Mouse (Mus musculus) heart, postnatal 0 days (tissue): ENCODE data around the gene Gps1. TPM values are rescaled to one million over a fixed set of nuclear protein-coding genes. Genes with fewer than 3 reads are reported as not detected.

ENCODE experiments used
- ATAC-seq: fragments of 200-750 bp; cut with Nextera tagmentation; 2 replicates; pipeline ENCODE4 v1.8.0; 2017; ENCODE audit warnings: low read depth, moderate number of reproducible peaks, moderate library complexity; ENCODE audit not compliant: insufficient read depth
- DNase-seq: peaks from one replicate; pipeline ENCODE4 v3.0.0-alpha.2; 2016; ENCODE audit warnings: low spot score
- H3K27ac ChIP-seq: fragments of 300-500 bp; sonication (generic); 2 replicates; pipeline ENCODE4 v1.5.1; 2014; ENCODE audit warnings: low read depth, mild to moderate bottlenecking
- H3K27me3 ChIP-seq: fragments of 300-500 bp; sonication (generic); 2 replicates; pipeline ENCODE4 v1.6.1; 2014; ENCODE audit warnings: low read length, mixed read lengths; ENCODE audit not compliant: control insufficient read depth, insufficient read depth
- H3K36me3 ChIP-seq: fragments of 300-500 bp; sonication (generic); replicated peaks from 2 replicates; pipeline ENCODE4 v1.6.1; 2014; ENCODE audit warnings: low read length, mixed read lengths; ENCODE audit not compliant: control insufficient read depth, insufficient read depth
- H3K4me1 ChIP-seq: fragments of 300-500 bp; sonication (generic); 2 replicates; pipeline ENCODE4 v1.6.1; 2014; ENCODE audit warnings: antibody characterized with exemption; ENCODE audit not compliant: control insufficient read depth, insufficient read depth
- H3K4me2 ChIP-seq: fragments of 300-500 bp; sonication (generic); 2 replicates; pipeline ENCODE4 v1.6.1; 2014; ENCODE audit warnings: low read depth, mild to moderate bottlenecking, low read length, moderate library complexity
- H3K4me3 ChIP-seq: fragments of 300-500 bp; sonication (generic); 2 replicates; pipeline ENCODE4 v1.5.1; 2014; ENCODE audit warnings: low read depth, low read length
- H3K9ac ChIP-seq: fragments of 300-500 bp; sonication (generic); replicated peaks from 2 replicates; pipeline ENCODE4 v1.6.1; 2014; ENCODE audit warnings: low read depth, low read length, mixed read lengths
- H3K9me3 ChIP-seq: fragments of 300-500 bp; sonication (generic); replicated peaks from 2 replicates; pipeline ENCODE4 v1.6.1; 2016; ENCODE audit warnings: low read length; ENCODE audit not compliant: control insufficient read depth
- CTCF ChIP-seq: IDR thresholded peaks from 2 replicates; pipeline ENCODE4 v1.5.1; 2016; ENCODE audit warnings: antibody characterized with exemption, control low read depth, low read depth
- EP300 ChIP-seq: IDR thresholded peaks from 2 replicates; pipeline ENCODE4 v1.6.1; 2016; ENCODE audit warnings: antibody characterized with exemption, low read depth
- WGBS: fragments of 180-500 bp; shearing (Covaris S2); extraction: QIAGEN DNeasy Blood & Tissue Kit; methylation state at CpG from one replicate; pipeline ENCODE4 v1.1.7; 2014; 5-methylcytosine and 5-hydroxymethylcytosine counted together
- polyA plus RNA-seq: library from polyadenylated mRNA; unstranded; fragments of >200 nt; fragmentation: Nextera tagmentation; extraction: Ambion mirVana; gene quantifications from 2 replicates; pipeline ENCODE4 v1.2.1, GENCODE M21; 2015
- total RNA-seq: library from RNA; depleted of rRNA; stranded (reverse); fragments of >200 nt; gene quantifications from 2 replicates; pipeline ENCODE4 v1.2.3, GENCODE M21; 2014; ENCODE audit warnings: low replicate concordance

Gps1 gene
- total and polyA plus RNA-seq, 2 experiments from 2014 or later = 94.2 to 125 TPM

DNA sequence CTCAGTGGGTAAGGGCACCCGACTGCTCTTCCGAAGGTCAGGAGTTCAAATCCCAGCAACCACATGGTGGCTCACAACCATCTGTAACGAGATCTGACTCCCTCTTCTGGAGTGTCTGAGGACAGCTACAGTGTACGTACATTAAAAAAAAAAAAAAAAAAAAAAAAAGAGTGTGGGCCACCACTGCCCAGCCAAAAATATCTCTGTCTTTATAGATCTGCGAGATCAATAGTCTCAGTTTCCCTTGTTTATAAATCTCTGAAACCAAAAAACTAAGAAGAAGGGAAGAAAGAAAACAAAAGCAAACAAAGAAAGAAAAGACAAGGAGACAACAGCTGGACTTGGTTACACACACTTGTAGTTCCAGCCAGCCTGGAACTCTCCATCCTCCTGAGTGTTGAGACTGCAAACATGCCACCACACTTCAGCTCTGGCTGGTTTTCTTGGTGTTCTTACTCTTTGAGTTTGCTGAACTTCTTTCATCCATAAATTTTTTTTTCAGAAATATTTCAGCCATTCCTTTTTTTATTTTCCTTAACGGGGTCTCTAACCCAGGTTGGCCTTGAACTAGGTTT lies 15.3 kb downstream of the Gps1 start:
- Histone ChIP-seq H3K27me3 (no peaks in the 10 kb centered on the region), H3K9me3 (no peaks in the 10 kb centered on the region), H3K4me1 (peaks cover 7% of the 10 kb centered on the region; the same call in 1 of the 2 replicates), H3K9ac (no peak overlapping the region), H3K27ac (peak overlapping the region; percentile 51; the same call in 1 of the 2 replicates), H3K4me3 (no peak overlapping the region), H3K36me3 (no peaks in the 10 kb centered on the region), H3K4me2 (no peak overlapping the region)
- 68% methylated on average over 6 of the region's 6 CpGs for WGBS
- ATAC-seq (no peak), DNase-seq (no peak)
- TF ChIP-seq CTCF = no peak
- no peak for TF ChIP-seq EP300

GRCm38 (mm10) chr11:120800061-120800904 lies 16.2 kb downstream of the Gps1 start:
- Histone ChIP-seq H3K9me3 (no peaks in the 10 kb centered on the region), H3K36me3 (no peaks in the 10 kb centered on the region), H3K9ac (no peak overlapping the region), H3K27ac (peak overlapping the region; percentile 51; the same call in 1 of the 2 replicates), H3K4me3 (no peak overlapping the region), H3K4me2 (no peak overlapping the region), H3K4me1 (peaks cover 5% of the 10 kb centered on the region; the same call in 1 of the 2 replicates), H3K27me3 (no peaks in the 10 kb centered on the region)
- DNase-seq (peak; percentile 90), ATAC-seq (peak; percentile 72)
- WGBS = 10% methylated on average over 10 of the region's 10 CpGs
- TF ChIP-seq CTCF = peak; percentile 92
- TF ChIP-seq EP300 = no peak

DNA sequence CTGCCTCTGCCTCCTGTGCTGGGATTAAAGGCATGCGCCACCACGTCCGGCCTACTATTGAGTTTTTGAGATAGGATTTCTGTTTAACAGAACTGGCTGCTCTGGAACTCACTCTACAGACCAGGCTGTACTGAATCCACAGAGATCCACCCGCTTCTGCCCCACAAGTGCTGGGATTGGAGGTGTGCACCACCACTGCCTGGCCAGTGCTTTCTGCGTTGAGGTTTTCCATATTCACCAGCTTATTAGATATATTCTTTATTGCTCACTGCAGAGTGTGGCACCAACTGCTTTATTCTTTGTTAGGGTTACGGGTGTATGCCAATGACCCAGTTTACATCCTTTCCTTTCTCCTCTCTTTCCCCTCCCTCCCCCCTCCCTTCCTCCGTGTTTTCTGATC lies 20.2 kb downstream of the Gps1 start:
- Histone ChIP-seq H3K27me3 (no peaks in the 10 kb centered on the region), H3K4me1 (no peaks in the 10 kb centered on the region), H3K27ac (no peak overlapping the region), H3K4me2 (no peak overlapping the region), H3K36me3 (peaks cover 36% of the 10 kb centered on the region), H3K9me3 (no peaks in the 10 kb centered on the region), H3K4me3 (no peak overlapping the region), H3K9ac (no peak overlapping the region)
- no peak for TF ChIP-seq CTCF
- no peak for TF ChIP-seq EP300
- DNase-seq = no peak
- ATAC-seq = no peak
- WGBS = 74% methylated on average over 7 of the region's 7 CpGs

DNA sequence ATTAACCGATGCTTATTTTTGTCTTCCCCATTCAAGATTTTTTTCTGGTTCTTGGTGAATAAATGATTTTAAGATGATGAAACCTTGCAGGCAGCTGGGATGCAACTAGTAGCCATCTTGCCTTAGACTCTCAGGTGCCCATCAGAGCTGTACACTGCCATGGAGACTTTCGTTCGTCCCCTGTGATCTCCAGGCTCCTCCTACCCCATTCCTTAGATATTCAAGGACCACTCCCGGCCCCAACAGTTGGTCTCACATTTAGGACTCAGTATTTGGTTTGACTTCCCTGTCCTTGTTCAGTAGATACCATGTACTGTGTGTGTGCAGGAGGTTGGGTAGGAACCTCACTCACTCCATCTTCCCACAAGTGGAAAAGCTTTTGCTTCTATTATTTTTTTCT lies 20.7 kb downstream of the Gps1 start:
- Histone ChIP-seq H3K36me3 (peaks cover 41% of the 10 kb centered on the region), H3K27me3 (no peaks in the 10 kb centered on the region), H3K4me2 (no peak overlapping the region), H3K9ac (no peak overlapping the region), H3K4me1 (no peaks in the 10 kb centered on the region), H3K27ac (no peak overlapping the region), H3K9me3 (no peaks in the 10 kb centered on the region), H3K4me3 (no peak overlapping the region)
- 53% methylated on average over 4 of the region's 4 CpGs for WGBS
- ATAC-seq (no peak), DNase-seq (no peak)
- no peak for TF ChIP-seq CTCF
- no peak for TF ChIP-seq EP300

- ATAC-seq (no peak), DNase-seq (no peak)
- no peak overlapping the region for H3K4me2 ChIP-seq
- no peaks in the 10 kb centered on the region for H3K27me3 ChIP-seq
- no peaks in the 10 kb centered on the region for H3K4me1 ChIP-seq
- H3K4me3 ChIP-seq = no peak overlapping the region
- no peak for TF ChIP-seq EP300
- no peak overlapping the region for H3K9ac ChIP-seq
- H3K27ac ChIP-seq = no peak overlapping the region
- 88% methylated on average over 7 of the region's 7 CpGs for WGBS
- H3K9me3 ChIP-seq = no peaks in the 10 kb centered on the region
- peaks cover 49% of the 10 kb centered on the region for H3K36me3 ChIP-seq
These were observed 21.6 kb downstream of the Gps1 start for GRCm38 (mm10) chr11:120805375-120806298.
